Mouse (Mus musculus): ENCODE data around the gene Col6a5. TPM values are rescaled to one million over a fixed set of nuclear protein-coding genes. Genes with fewer than 3 reads are reported as not detected.

The Col6a5 gene
- total RNA-seq, 2 experiments from 2014 or later: 0.97 to 1.4 TPM

- intact Hi-C loops (cut with DNase I): no loop called here
- no peak for DNase-seq (ENCODE audit: low spot score in 2 of 2)
Measured at GRCm38 (mm10) chr9:105838396-105839146, 121.9 kb downstream of the Col6a5 start.

- intact Hi-C loops (cut with DNase I): no loop called here
- no peak for DNase-seq (ENCODE audit: low spot score in 2 of 2)
Measured at GRCm38 (mm10) chr9:105835587-105835986, 124.9 kb downstream of the Col6a5 start.

- intact Hi-C loops (cut with DNase I): no loop called here
- DNase-seq (ENCODE audit: low spot score in 2 of 2): no peak
Measured at GRCm38 (mm10) chr9:105834799-105835198, 125.6 kb downstream of the Col6a5 start.

GRCm38 (mm10) chr9:105831291-105831690 lies 129.2 kb downstream of the Col6a5 start:
- intact Hi-C loops (cut with DNase I): no loop called here
- DNase-seq (ENCODE audit: low spot score in 2 of 2): no peak

GRCm38 (mm10) chr9:105827791-105828385 lies 132.6 kb downstream of the Col6a5 start, which contains the start of gene Col6a6:
Gene Col6a6, minus strand, starts transcription at chr9:105828160.
- intact Hi-C loops (cut with DNase I): no loop called here
- no peak for DNase-seq (ENCODE audit: low spot score in 2 of 2)

- no peak for DNase-seq (ENCODE audit: low spot score in 2 of 2)
- intact Hi-C loops (cut with DNase I): no loop called here
Measured at GRCm38 (mm10) chr9:105827076-105827647, 133.3 kb downstream of the Col6a5 start.

- intact Hi-C loops (cut with DNase I): no loop called here
- no peak for DNase-seq (ENCODE audit: low spot score in 2 of 2)
Measured at GRCm38 (mm10) chr9:105820711-105821110, 139.7 kb downstream of the Col6a5 start.

GRCm38 (mm10) chr9:105819155-105819709 lies 141.2 kb downstream of the Col6a5 start:
- DNase-seq (ENCODE audit: low spot score in 2 of 2): no peak
- intact Hi-C loops (cut with DNase I): no loop called here

- intact Hi-C loops (cut with DNase I): no loop called here
- DNase-seq (ENCODE audit: low spot score in 2 of 2): no peak
Measured at GRCm38 (mm10) chr9:105814436-105814835, 146.0 kb downstream of the Col6a5 start.

- DNase-seq (ENCODE audit: low spot score in 2 of 2): no peak
- intact Hi-C loops (cut with DNase I): no loop called here
Measured at GRCm38 (mm10) chr9:105811458-105811857, 149.0 kb downstream of the Col6a5 start.

GRCm38 (mm10) chr9:105808920-105809505 lies 151.4 kb downstream of the Col6a5 start:
- intact Hi-C loops (cut with DNase I): no loop called here
- no peak for DNase-seq (ENCODE audit: low spot score in 2 of 2)

Other genes with a start within 250 kb of the Col6a5 start
- gene Col6a6, start 132.5 kb downstream of the Col6a5 start, total RNA-seq (2021): under 1 TPM; 0.49 to 0.51 TPM
- 1 to 10 TPM; 2.5 to 3.3 TPM for gene Col6a4, start 136.1 kb upstream of the Col6a5 start, total RNA-seq (2021)
- 1 to 10 TPM; 4.8 to 5.6 TPM for gene Glyctk, start 197.5 kb upstream of the Col6a5 start, total RNA-seq (2021)
- 100 to 1,000 TPM; 146 to 149 TPM for gene Wdr82, start 210.3 kb upstream of the Col6a5 start, total RNA-seq (2021)
- 10 to 100 TPM; 16.8 to 19.0 TPM for gene Ppm1m, start 239.1 kb upstream of the Col6a5 start, total RNA-seq (2021)
- gene Twf2, start 242.5 kb upstream of the Col6a5 start, total RNA-seq (2021): 10 to 100 TPM; 61.6 to 64.0 TPM

All from left cerebral cortex, postnatal 14 days (tissue).